Mouse (Mus musculus) lung, postnatal 0 days (tissue): ENCODE data around the gene Vps26c.

Experiments used
- CTCF ChIP-seq: IDR thresholded peaks from 2 replicates; pipeline ENCODE4 v1.5.1; 2016; ENCODE audit warnings: antibody characterized with exemption, mild to moderate bottlenecking
- EP300 ChIP-seq: IDR thresholded peaks from 2 replicates; pipeline ENCODE4 v1.6.1; 2016; ENCODE audit warnings: antibody characterized with exemption, mild to moderate bottlenecking, control low read depth

DNA sequence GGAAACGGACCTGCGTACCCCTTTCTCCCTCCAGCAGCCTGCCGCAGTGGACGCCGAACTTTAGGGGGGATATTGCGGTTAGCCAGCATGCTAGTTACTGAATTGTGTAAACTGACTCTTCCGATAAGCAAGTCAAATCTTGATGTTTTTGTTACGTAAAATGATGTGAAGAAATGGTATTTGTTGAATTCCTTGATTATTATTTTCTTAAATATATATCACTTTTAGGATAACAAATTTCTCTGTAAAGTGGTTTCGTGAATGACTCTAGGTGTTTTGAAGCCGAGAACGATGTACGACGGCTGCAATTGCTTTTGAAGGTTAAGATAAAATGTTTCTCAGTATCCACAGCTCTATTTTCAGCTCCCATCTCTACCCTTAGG is 513 bp upstream of the Vps26c start:
- TF ChIP-seq CTCF (no peak), EP300 (no peak)
